Mouse (Mus musculus) MEL (cell line): Measurements from ENCODE around the gene Kcnt2. TPM values are rescaled to one million over a fixed set of nuclear protein-coding genes. Genes with fewer than 3 reads are reported as not detected.

Source experiments
- DNase-seq: peaks from one replicate; pipeline ENCODE4 v3.0.0; 2011; ENCODE audit warnings: low read depth, low spot score
- H3K27ac ChIP-seq: 2 replicates; pipeline ENCODE4 v1.5.1; 2012; ENCODE audit warnings: low read depth, mild to moderate bottlenecking, control low read depth, low read length, moderate library complexity; ENCODE audit not compliant: control insufficient read depth
- H3K27me3 ChIP-seq, 2 experiments: fragments of 150-350 bp in 1 of 2; sonication (generic) in 1 of 2; 2 replicates each; pipeline ENCODE4 v1.6.1; 2012; ENCODE audit warnings: low read length in 2 of 2, mild to moderate bottlenecking in 2 of 2, improper control_type of control experiment in 1 of 2, moderate library complexity in 1 of 2; ENCODE audit not compliant: insufficient read depth in 2 of 2, control insufficient read depth in 1 of 2
- H3K36me3 ChIP-seq, 2 experiments: 2 replicates each; pipeline ENCODE4 v1.6.1; 2012 to 2014; ENCODE audit warnings: low read length in 2 of 2, improper control_type of control experiment in 1 of 2, inconsistent platforms in 1 of 2, mild to moderate bottlenecking in 1 of 2; ENCODE audit not compliant: insufficient read depth in 2 of 2, control insufficient read depth in 1 of 2
- H3K4me1 ChIP-seq, 2 experiments: fragments of 150-350 bp in 1 of 2; sonication (generic) in 1 of 2; 2 replicates each; pipeline ENCODE4 v1.6.1; 2012; ENCODE audit warnings: low read length in 2 of 2, improper control_type of control experiment in 1 of 2, mild to moderate bottlenecking in 1 of 2; ENCODE audit not compliant: insufficient read depth in 2 of 2, control insufficient read depth in 1 of 2
- H3K4me3 ChIP-seq, 2 experiments: fragments of 150-350 bp in 1 of 2; sonication (generic) in 1 of 2; 2 replicates each; pipeline ENCODE4 v1.5.1; 2012; ENCODE audit warnings: low read depth in 2 of 2, low read length in 2 of 2, mild to moderate bottlenecking in 2 of 2, moderate library complexity in 2 of 2, control low read depth in 1 of 2, improper control_type of control experiment in 1 of 2; ENCODE audit not compliant: control insufficient read depth in 1 of 2, insufficient read depth in 1 of 2
- H3K79me2 ChIP-seq: 2 replicates; pipeline ENCODE4 v1.6.1; 2012; ENCODE audit warnings: mild to moderate bottlenecking, low read length, moderate library complexity; ENCODE audit not compliant: control insufficient read depth, poor library complexity, insufficient read depth
- H3K9ac ChIP-seq: 2 replicates; pipeline ENCODE4 v1.6.1; 2012; ENCODE audit warnings: low read depth, mild to moderate bottlenecking, control low read depth, low read length, moderate library complexity; ENCODE audit not compliant: control insufficient read depth, poor library complexity, severe bottlenecking
- H3K9me3 ChIP-seq: fragments of 150-350 bp; sonication (generic); replicated peaks from 2 replicates; pipeline ENCODE4 v1.6.1; 2012; ENCODE audit warnings: mild to moderate bottlenecking, low read length, improper control_type of control experiment, moderate library complexity; ENCODE audit not compliant: insufficient read depth
- BHLHE40 ChIP-seq: IDR thresholded peaks from 2 replicates; pipeline ENCODE4 v1.6.1; 2012; ENCODE audit warnings: low read depth, mild to moderate bottlenecking, inconsistent platforms, low read length, improper control_type of control experiment, borderline replicate concordance
- CHD1 ChIP-seq: IDR thresholded peaks from 2 replicates; pipeline ENCODE4 v1.6.1; 2012; ENCODE audit warnings: low read depth, mild to moderate bottlenecking, inconsistent platforms, low read length, improper control_type of control experiment
- E2F4 ChIP-seq: IDR thresholded peaks from 2 replicates; pipeline ENCODE4 v1.6.1; 2011; ENCODE audit warnings: low read depth, low read length, improper control_type of control experiment, borderline replicate concordance
- ELF1 ChIP-seq: IDR thresholded peaks from 2 replicates; pipeline ENCODE4 v1.6.1; 2014; ENCODE audit warnings: low read depth, mild to moderate bottlenecking, inconsistent platforms, low read length, improper control_type of control experiment, moderate library complexity
- KAT2A ChIP-seq: conservative IDR thresholded peaks from 2 replicates; pipeline ENCODE4 v1.6.1; 2012; ENCODE audit warnings: low read depth, low read length, improper control_type of control experiment, inconsistent platforms
- MYC ChIP-seq: IDR thresholded peaks from 2 replicates; pipeline ENCODE4 v1.6.1; 2011; ENCODE audit warnings: low read depth, mild to moderate bottlenecking, low read length, improper control_type of control experiment, moderate library complexity
- NRF1 ChIP-seq: IDR thresholded peaks from 2 replicates; pipeline ENCODE4 v1.6.1; 2014; ENCODE audit warnings: low read depth, mild to moderate bottlenecking, inconsistent platforms, low read length, improper control_type of control experiment, moderate library complexity; ENCODE audit not compliant: poor library complexity, insufficient read depth, severe bottlenecking
- POLR2A ChIP-seq, 2 experiments: IDR thresholded peaks; 2 replicates each; pipeline ENCODE4 v1.6.1; 2011 to 2012; ENCODE audit warnings: low read length in 2 of 2, mild to moderate bottlenecking in 2 of 2, control low read depth in 1 of 2, improper control_type of control experiment in 1 of 2, low read depth in 1 of 2, moderate library complexity in 1 of 2; ENCODE audit not compliant: control insufficient read depth in 1 of 2, insufficient read depth in 1 of 2, poor library complexity in 1 of 2
- RAD21 ChIP-seq: IDR thresholded peaks from 2 replicates; pipeline ENCODE4 v1.6.1; 2011; ENCODE audit warnings: mild to moderate bottlenecking, low read depth, low read length, improper control_type of control experiment
- TCF12 ChIP-seq: IDR thresholded peaks from 2 replicates; pipeline ENCODE4 v1.6.1; 2014; ENCODE audit warnings: low read depth, mild to moderate bottlenecking, inconsistent platforms, low read length, improper control_type of control experiment, moderate library complexity
- USF2 ChIP-seq, 2 experiments: IDR thresholded peaks; 2 replicates each; pipeline ENCODE4 v1.6.1; 2011 to 2012; ENCODE audit warnings: improper control_type of control experiment in 2 of 2, low read length in 2 of 2, borderline replicate concordance in 1 of 2, inconsistent platforms in 1 of 2, low read depth in 1 of 2, mild to moderate bottlenecking in 1 of 2; ENCODE audit not compliant: insufficient read depth in 1 of 2
- ZC3H11A ChIP-seq: IDR thresholded peaks from 2 replicates; pipeline ENCODE4 v1.6.1; 2012; ENCODE audit warnings: low read depth, mild to moderate bottlenecking, inconsistent platforms, low read length, improper control_type of control experiment
- ZKSCAN1 ChIP-seq: IDR thresholded peaks from 2 replicates; pipeline ENCODE4 v1.6.1; 2012; ENCODE audit warnings: low read depth, mild to moderate bottlenecking, inconsistent platforms, low read length, improper control_type of control experiment, moderate library complexity
- ZMIZ1 ChIP-seq: IDR thresholded peaks from 2 replicates; pipeline ENCODE4 v1.6.1; 2012; ENCODE audit warnings: low read depth, mild to moderate bottlenecking, inconsistent platforms, low read length, improper control_type of control experiment, moderate library complexity
- polyA plus RNA-seq, 2 experiments: library from polyadenylated mRNA; stranded (reverse) in 1 of 2; unstranded in 1 of 2; fragments of >175 nt in 1 of 2; fragments of >200 nt in 1 of 2; gene quantifications; 2 replicates each; pipeline versions ENCODE4 v1.2.1 to v1.2.4; 2012; ENCODE audit warnings: low replicate concordance in 2 of 2, low read depth in 1 of 2; ENCODE audit not compliant: insufficient read length in 2 of 2, insufficient read depth in 1 of 2, missing spikeins in 1 of 2
- total RNA-seq: library from RNA; depleted of rRNA; stranded (reverse); fragments of 300-350 nt; gene quantifications from 2 replicates; pipeline ENCODE4 v1.2.3, GENCODE M21; 2012

Gene Kcnt2
- total and polyA plus RNA-seq, 3 experiments = not detected

GRCm38 (mm10) chr1:140266643-140267286, 20.8 kb downstream of the Kcnt2 start:
- peaks cover 0 to 17% of the 10 kb centered on the region in 2 experiments; a peak in 2 of 4 replicates for H3K36me3 ChIP-seq
- no peaks in the 10 kb centered on the region for H3K79me2 ChIP-seq
- no peak for DNase-seq
- H3K27me3 ChIP-seq = no peaks in the 10 kb centered on the region
- H3K4me3 ChIP-seq = no peak overlapping the region
- H3K4me1 ChIP-seq = peaks cover 6 to 9% of the 10 kb centered on the region in 2 experiments
- H3K9me3 ChIP-seq = no peaks in the 10 kb centered on the region
- no peak overlapping the region for H3K9ac ChIP-seq
- H3K27ac ChIP-seq = no peak overlapping the region
- TF ChIP-seq TCF12 (no peak), POLR2A (IDR thresholded peaks at IDR 0.05; ENCODE audit: control insufficient read depth in 1 of 2, insufficient read depth in 1 of 2, low read depth in 1 of 2, low read length in 2 of 2, poor library complexity in 1 of 2) (no peak), NRF1 (no peak), ZC3H11A (no peak), MYC (no peak), BHLHE40 (no peak), KAT2A (no peak), RAD21 (no peak), ZMIZ1 (no peak), USF2 (IDR thresholded peaks at IDR 0.05; ENCODE audit: borderline replicate concordance in 1 of 2, insufficient read depth in 1 of 2, low read depth in 1 of 2, low read length in 2 of 2) (no peak), ZKSCAN1 (no peak), E2F4 (no peak)

DNA sequence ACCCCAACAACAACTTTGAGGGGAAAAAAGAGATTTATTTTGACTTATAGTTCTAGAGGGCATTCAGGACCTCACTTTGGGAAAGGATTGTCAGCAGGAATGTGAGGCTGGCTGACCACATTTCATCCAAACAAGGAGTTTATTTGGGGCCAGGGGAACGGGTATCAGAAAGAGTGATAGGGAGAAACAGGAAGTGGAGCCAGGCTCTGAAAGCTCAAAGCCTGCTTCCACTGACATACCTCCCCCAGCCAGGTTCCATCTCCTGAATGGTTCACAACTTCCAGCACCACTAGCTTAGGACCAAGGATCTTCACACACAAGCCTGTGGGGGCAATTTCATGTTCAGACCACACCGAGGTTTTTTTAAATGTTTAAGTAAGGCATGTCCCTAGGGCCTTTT, 21.3 kb downstream of the Kcnt2 start:
- DNase-seq = peak; percentile 48
- no peak overlapping the region for H3K4me3 ChIP-seq
- H3K27ac ChIP-seq = no peak overlapping the region
- no peaks in the 10 kb centered on the region for H3K27me3 ChIP-seq
- no peak for TF ChIP-seq CHD1
- TF ChIP-seq ELF1 = peak; percentile 50; the same call in 1 of the 2 replicates
- H3K79me2 ChIP-seq = no peaks in the 10 kb centered on the region
- H3K9ac ChIP-seq = no peak overlapping the region
- peaks cover 6 to 9% of the 10 kb centered on the region in 2 experiments for H3K4me1 ChIP-seq
- peaks cover 0 to 17% of the 10 kb centered on the region in 2 experiments; a peak in 2 of 4 replicates for H3K36me3 ChIP-seq
- no peaks in the 10 kb centered on the region for H3K9me3 ChIP-seq
